In the genomic region with DNA sequence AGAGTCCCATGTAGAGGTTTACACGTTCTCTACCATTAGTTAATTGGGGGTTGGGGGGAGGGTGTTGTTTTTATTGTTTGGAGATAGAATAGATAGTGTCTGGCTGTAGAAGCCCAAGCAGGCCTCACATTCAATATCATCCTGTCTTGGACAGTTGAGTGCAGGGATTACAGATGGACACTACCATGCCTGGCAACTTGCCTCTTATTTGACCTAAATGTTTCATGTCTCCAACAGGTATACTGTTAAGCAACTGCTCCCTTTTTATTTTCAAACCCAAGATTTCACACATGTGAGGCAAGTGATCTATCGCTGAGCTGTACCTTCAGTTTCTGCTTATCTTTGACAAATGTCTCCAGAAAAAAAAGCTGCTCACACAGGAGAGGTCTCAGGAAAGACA, we compare ENCODE assay signal across 20 mouse cellular contexts. TPM values are rescaled to one million over a fixed set of nuclear protein-coding genes. Genes with fewer than 3 reads are reported as not detected.
A peak's percentile ranks its signal among the peaks of the same experiment; 100 is the strongest.
DNase-seq lines count a peak whose midpoint lies in the region; ATAC-seq and TF ChIP-seq lines count a peak whose summit lies in the region.
"Had no signal": no experiment of that assay in that cellular context is flagged by ENCODE, and none has a peak within 500 bp of the region (broad histone marks: within the 10 kb centered on the region; RNA-seq: fewer than 3 reads in every experiment).

No protein-coding gene starts in this region.

- peaks cover 7% of the 10 kb centered on the region for H3K79me2 ChIP-seq in MEL (ENCODE audit: control insufficient read depth, insufficient read depth, low read length, poor library complexity)

- intact Hi-C loops in left cerebral cortex, postnatal 10 days (cut with DNase I): no loop called here

- H3K4me1 ChIP-seq in MEL (ENCODE audit: control insufficient read depth in 1 of 2, insufficient read depth in 2 of 2, low read length in 2 of 2): peaks cover 2 to 9% of the 10 kb centered on the region in 2 experiments; a peak in 3 of 4 replicates
- H3K4me1 ChIP-seq in midbrain, embryonic 14.5 days (ENCODE audit: control insufficient read depth, insufficient read depth, low read length): no peaks in the 10 kb centered on the region
- H3K4me1 ChIP-seq: forebrain, embryonic 12.5 days; hindbrain, embryonic 15.5 days had no signal

- TF ChIP-seq EP300 in MEL (IDR thresholded peaks at IDR 0.05; ENCODE audit: low read depth in 1 of 2, low read length in 2 of 2): no peak

- no peak for TF ChIP-seq POLR2A in MEL (IDR thresholded peaks at IDR 0.05; ENCODE audit: control insufficient read depth in 1 of 2, insufficient read depth in 1 of 2, low read depth in 1 of 2, low read length in 2 of 2, poor library complexity in 1 of 2)

- no peaks in the 10 kb centered on the region for H3K27me3 ChIP-seq in MEL (ENCODE audit: control insufficient read depth in 1 of 2, insufficient read depth in 2 of 2, low read length in 2 of 2)
- no peaks in the 10 kb centered on the region for H3K27me3 ChIP-seq in midbrain, embryonic 14.5 days (ENCODE audit: control insufficient read depth, insufficient read depth, low read length)
- H3K27me3 ChIP-seq: CH12.LX; embryonic facial prominence, embryonic 13.5 days; forebrain, embryonic 12.5 days; heart, embryonic 13.5 days; hindbrain, embryonic 15.5 days had no signal

- H3K9me3 ChIP-seq in MEL (replicated peaks; ENCODE audit: insufficient read depth, low read length): no peaks in the 10 kb centered on the region
- no peaks in the 10 kb centered on the region for H3K9me3 ChIP-seq in midbrain, embryonic 14.5 days (ENCODE audit: control insufficient read depth, low read length)
- H3K9me3 ChIP-seq: embryonic facial prominence, embryonic 13.5 days; forebrain, embryonic 12.5 days; heart, embryonic 13.5 days; hindbrain, embryonic 15.5 days had no signal

- peaks cover 0 to 6% of the 10 kb centered on the region in 2 experiments; a peak in 2 of 4 replicates for H3K36me3 ChIP-seq in MEL (ENCODE audit: control insufficient read depth in 1 of 2, insufficient read depth in 2 of 2, low read length in 2 of 2)
- H3K36me3 ChIP-seq in midbrain, embryonic 14.5 days (ENCODE audit: control insufficient read depth, insufficient read depth, low read length): no peaks in the 10 kb centered on the region
- H3K36me3 ChIP-seq: embryonic facial prominence, embryonic 13.5 days; forebrain, embryonic 12.5 days; heart, embryonic 13.5 days; hindbrain, embryonic 15.5 days had no signal

- WGBS in midbrain, embryonic 14.5 days: 79% methylated on average over 2 of the region's 2 CpGs

- no peak overlapping the region for H3K27ac ChIP-seq in MEL (ENCODE audit: control insufficient read depth, low read depth, low read length)
- H3K27ac ChIP-seq in midbrain, embryonic 14.5 days (replicated peaks; ENCODE audit: low read depth, low read length): no peak overlapping the region
- H3K27ac ChIP-seq: embryonic facial prominence, embryonic 13.5 days; forebrain, embryonic 12.5 days; heart, embryonic 13.5 days; hindbrain, embryonic 15.5 days had no signal

- ATAC-seq in midbrain, embryonic 14.5 days (ENCODE audit: low FRiP score, low TSS enrichment): no peak
- ATAC-seq: forebrain, embryonic 16.5 days; intestine, embryonic 16.5 days had no signal

- H3K9ac ChIP-seq in MEL (ENCODE audit: control insufficient read depth, low read depth, low read length, poor library complexity, severe bottlenecking): no peak overlapping the region
- H3K9ac ChIP-seq in midbrain, embryonic 14.5 days (replicated peaks; ENCODE audit: low read length): no peak overlapping the region
- H3K9ac ChIP-seq: embryonic facial prominence, embryonic 13.5 days; forebrain, embryonic 12.5 days; heart, embryonic 13.5 days; hindbrain, embryonic 15.5 days had no signal

- no peak for DNase-seq in MEL (ENCODE audit: low read depth, low spot score)
- DNase-seq in cerebellum, adult 11 months: peak; percentile 34
- peak; percentile 51 for DNase-seq in cerebellum, adult 8-10 months
- peak; percentile 39 to 63 for DNase-seq in cerebellum, postnatal 25 days
- DNase-seq in left cerebral cortex, postnatal 10 days (ENCODE audit: extremely low spot score in 1 of 2, low spot score in 2 of 2): no peak
- no peak for DNase-seq in midbrain, embryonic 14.5 days
- DNase-seq in neural tube, embryonic 10.5 days (ENCODE audit: extremely low spot score, low spot score): no peak
- DNase-seq: adrenal gland, adult 2 months; adrenal gland, postnatal 36 days; gastrocnemius, postnatal 14 days; heart, postnatal 36 days; kidney, adult 2 months had no signal

- H3K4me3 ChIP-seq in MEL (ENCODE audit: control insufficient read depth in 1 of 2, insufficient read depth in 1 of 2, low read depth in 2 of 2, low read length in 2 of 2): no peak overlapping the region
- H3K4me3 ChIP-seq in midbrain, embryonic 14.5 days (replicated peaks; ENCODE audit: low read depth, low read length): no peak overlapping the region
- H3K4me3 ChIP-seq: embryonic facial prominence, embryonic 13.5 days; forebrain, embryonic 12.5 days; heart, embryonic 13.5 days; hindbrain, embryonic 15.5 days had no signal

- no peak for TF ChIP-seq RAD21 in MEL (IDR thresholded peaks at IDR 0.05; ENCODE audit: low read depth, low read length)

- H3K4me2 ChIP-seq in midbrain, embryonic 14.5 days (ENCODE audit: low read length): no peak overlapping the region
- H3K4me2 ChIP-seq: embryonic facial prominence, embryonic 13.5 days; forebrain, embryonic 12.5 days; heart, embryonic 13.5 days; hindbrain, embryonic 15.5 days had no signal

- TF ChIP-seq CTCF in MEL (IDR thresholded peaks at IDR 0.05 in 2 of 3, conservative IDR thresholded peaks at IDR 0.05 in 1 of 3; ENCODE audit: control insufficient read depth in 1 of 3, insufficient read depth in 1 of 3, low read depth in 2 of 3, low read length in 3 of 3, poor library complexity in 1 of 3, severe bottlenecking in 1 of 3): no peak

TF ChIP-seq in MEL, 35 proteins besides CTCF, POLR2A, EP300 and RAD21:
- TF ChIP-seq ZNF384 (IDR thresholded peaks at IDR 0.05; ENCODE audit: low read depth, low read length) (peak; percentile 27; the same call in 1 of the 2 replicates), BHLHE40 (IDR thresholded peaks at IDR 0.05; ENCODE audit: borderline replicate concordance, low read depth, low read length) (no peak)

RNA-seq across cellular contexts. Expression of a gene that starts 26.4 kb away (rescaled TPM):
- total RNA-seq in MEL (2012; rRNA removed): 22.4 and 25.7 TPM in 2 replicates
- polyA plus RNA-seq in MEL (2012; ENCODE audit: insufficient read depth in 1 of 2, insufficient read length in 2 of 2, low read depth in 1 of 2, low replicate concordance in 2 of 2, missing spikeins in 1 of 2): 10 to 100 TPM in 1 of 2 experiments, not detected in 1; 28.7 TPM
- 10 to 100 TPM; 46.9 to 54.9 TPM for total RNA-seq in left cerebral cortex, postnatal 10 days (2021)
- 57.0 and 63.8 TPM in 2 replicates for polyA plus RNA-seq in midbrain, embryonic 14.5 days (2014; fragmentation: Nextera tagmentation; extraction: Ambion mirVana)

RNA-seq across cellular contexts. Expression of a gene that starts 50.4 kb away (rescaled TPM):
- 0.77 and 0.82 TPM in 2 replicates for total RNA-seq in MEL (2012; rRNA removed)
- 1 to 10 TPM in 1 of 2 experiments, not detected in 1; 1.3 TPM for polyA plus RNA-seq in MEL (2012; ENCODE audit: insufficient read depth in 1 of 2, insufficient read length in 2 of 2, low read depth in 1 of 2, low replicate concordance in 2 of 2, missing spikeins in 1 of 2)
- not detected for total RNA-seq in left cerebral cortex, postnatal 10 days (2021)
- polyA plus RNA-seq in midbrain, embryonic 14.5 days (2014; fragmentation: Nextera tagmentation; extraction: Ambion mirVana): 0.47 TPM in 1 of 2 replicates, not detected in the other
- polyA plus RNA-seq: adrenal gland, adult 2 months; brain, embryonic 14.5 days; embryonic facial prominence, embryonic 13.5 days; forebrain, embryonic 16.5 days; kidney, adult 2 months had no signal

RNA-seq across cellular contexts. Expression of a gene that starts 51.6 kb away (rescaled TPM):
- 10.8 and 11.4 TPM in 2 replicates for total RNA-seq in MEL (2012; rRNA removed)
- 10 to 100 TPM in 1 of 2 experiments, not detected in 1; 14.4 TPM for polyA plus RNA-seq in MEL (2012; ENCODE audit: insufficient read depth in 1 of 2, insufficient read length in 2 of 2, low read depth in 1 of 2, low replicate concordance in 2 of 2, missing spikeins in 1 of 2)
- 1 to 10 TPM; 6.4 to 7.5 TPM for total RNA-seq in left cerebral cortex, postnatal 10 days (2021)
- 1.4 and 1.6 TPM in 2 replicates for polyA plus RNA-seq in midbrain, embryonic 14.5 days (2014; fragmentation: Nextera tagmentation; extraction: Ambion mirVana)

Comparison
In these comparisons a context has a peak if more than half of its experiments do, and no peak if none do; other contexts are left out.
1. DNase-seq: peak in cerebellum, adult 11 months (single experiment), cerebellum, adult 8-10 months (single experiment) and cerebellum, postnatal 25 days (2 of 2); none in MEL (single experiment), left cerebral cortex, postnatal 10 days (0 of 2), midbrain, embryonic 14.5 days (single experiment) and neural tube, embryonic 10.5 days (single experiment).